ENCODE assay signal across 14 mouse cellular contexts in genomic region chr17:30116226-30116625, GRCm38 (mm10).
A peak's percentile ranks its signal among the peaks of the same experiment; 100 is the strongest.
DNase-seq lines count a peak whose midpoint lies in the region; ATAC-seq lines count a peak whose summit lies in the region.
"Had no signal": no experiment of that assay in that cellular context is flagged by ENCODE, and none has a peak within 500 bp of the region (broad histone marks: within the 10 kb centered on the region; RNA-seq: fewer than 3 reads in every experiment).

No protein-coding gene starts in this region.

- H3K27ac ChIP-seq in limb, embryonic 15.5 days, result no peak overlapping the region
- no peak overlapping the region for H3K27ac ChIP-seq in limb, embryonic 10.5 days
- H3K27ac ChIP-seq in forebrain, embryonic 15.5 days (replicated peaks), result 0 out of 2 replicates have a peak overlapping the region, but pooled peaks have one; percentile 2
- peak overlapping the region; percentile 1; the same call in 1 of the 2 replicates for H3K27ac ChIP-seq in midbrain, embryonic 14.5 days (replicated peaks; ENCODE audit: low read depth, low read length)
- no peak overlapping the region for H3K27ac ChIP-seq in kidney, embryonic 16.5 days (ENCODE audit: low read length)

- H3K4me3 ChIP-seq in limb, embryonic 15.5 days, result no peak overlapping the region
- no peak overlapping the region for H3K4me3 ChIP-seq in limb, embryonic 10.5 days
- H3K4me3 ChIP-seq in forebrain, embryonic 15.5 days, result no peak overlapping the region
- H3K4me3 ChIP-seq in midbrain, embryonic 14.5 days (replicated peaks; ENCODE audit: low read depth, low read length), result no peak overlapping the region
- no peak overlapping the region for H3K4me3 ChIP-seq in kidney, embryonic 16.5 days (ENCODE audit: low read length)

- H3K4me1 ChIP-seq in limb, embryonic 15.5 days, result 0 out of 2 replicates have a peak, but pooled peaks cover 10% of the 10 kb centered on the region
- H3K4me1 ChIP-seq in limb, embryonic 10.5 days, result peaks cover 10% of the 10 kb centered on the region
- peaks cover 19% of the 10 kb centered on the region for H3K4me1 ChIP-seq in forebrain, embryonic 15.5 days
- H3K4me1 ChIP-seq in midbrain, embryonic 14.5 days (ENCODE audit: control insufficient read depth, insufficient read depth, low read length), result peaks cover 4% of the 10 kb centered on the region; the same call in 1 of the 2 replicates
- peaks cover 14% of the 10 kb centered on the region for H3K4me1 ChIP-seq in kidney, embryonic 16.5 days (ENCODE audit: insufficient read depth, low read length)

- 77% methylated on average over 5 of the region's 5 CpGs for WGBS in limb, embryonic 15.5 days
- WGBS in limb, embryonic 10.5 days, result 85% methylated on average over 5 of the region's 5 CpGs
- WGBS in forebrain, embryonic 15.5 days, result 62% methylated on average over 5 of the region's 5 CpGs
- 74% methylated on average over 5 of the region's 5 CpGs for WGBS in midbrain, embryonic 14.5 days
- WGBS in kidney, embryonic 16.5 days, result 84% methylated on average over 5 of the region's 5 CpGs

- H3K9me3 ChIP-seq in limb, embryonic 15.5 days, result no peaks in the 10 kb centered on the region
- H3K9me3 ChIP-seq in limb, embryonic 10.5 days (replicated peaks), result no peaks in the 10 kb centered on the region
- H3K9me3 ChIP-seq in forebrain, embryonic 15.5 days, result no peaks in the 10 kb centered on the region
- no peaks in the 10 kb centered on the region for H3K9me3 ChIP-seq in midbrain, embryonic 14.5 days (ENCODE audit: control insufficient read depth, low read length)
- H3K9me3 ChIP-seq in kidney, embryonic 16.5 days (ENCODE audit: low read length), result no peaks in the 10 kb centered on the region

- no peak overlapping the region for H3K9ac ChIP-seq in limb, embryonic 15.5 days
- H3K9ac ChIP-seq in forebrain, embryonic 15.5 days (replicated peaks), result no peak overlapping the region
- H3K9ac ChIP-seq in midbrain, embryonic 14.5 days (replicated peaks; ENCODE audit: low read length), result no peak overlapping the region
- no peak overlapping the region for H3K9ac ChIP-seq in kidney, embryonic 16.5 days (replicated peaks; ENCODE audit: low read length)
- H3K9ac ChIP-seq: liver, postnatal 0 days had no signal

- H3K27me3 ChIP-seq in limb, embryonic 15.5 days, result no peaks in the 10 kb centered on the region
- no peaks in the 10 kb centered on the region for H3K27me3 ChIP-seq in limb, embryonic 10.5 days (ENCODE audit: low read depth, poor library complexity, severe bottlenecking)
- H3K27me3 ChIP-seq in forebrain, embryonic 15.5 days, result no peaks in the 10 kb centered on the region
- no peaks in the 10 kb centered on the region for H3K27me3 ChIP-seq in midbrain, embryonic 14.5 days (ENCODE audit: control insufficient read depth, insufficient read depth, low read length)
- no peaks in the 10 kb centered on the region for H3K27me3 ChIP-seq in kidney, embryonic 16.5 days (ENCODE audit: insufficient read depth, low read length)

- H3K36me3 ChIP-seq in limb, embryonic 15.5 days, result no peaks in the 10 kb centered on the region; the same call in 1 of the 2 replicates
- H3K36me3 ChIP-seq in limb, embryonic 10.5 days, result peaks cover 12% of the 10 kb centered on the region
- no peaks in the 10 kb centered on the region for H3K36me3 ChIP-seq in forebrain, embryonic 15.5 days
- H3K36me3 ChIP-seq in midbrain, embryonic 14.5 days (ENCODE audit: control insufficient read depth, insufficient read depth, low read length), result no peaks in the 10 kb centered on the region
- H3K36me3 ChIP-seq in kidney, embryonic 16.5 days (ENCODE audit: insufficient read depth, low read length), result no peaks in the 10 kb centered on the region

- no peak for DNase-seq in frontal cortex, postnatal 25 days (ENCODE audit: low spot score in 2 of 2)
- no peak for DNase-seq in limb, embryonic 10.5 days (ENCODE audit: low spot score)
- no peak for DNase-seq in midbrain, embryonic 14.5 days
- no peak for DNase-seq in cerebellum, postnatal 14 days
- DNase-seq: cerebellum, postnatal 36 days; gastrocnemius, postnatal 25 days; heart, postnatal 10 days; kidney, adult 9 months; liver, postnatal 0 days; thymus, postnatal 36 days had no signal

- H3K4me2 ChIP-seq in limb, embryonic 15.5 days, result no peak overlapping the region
- H3K4me2 ChIP-seq in forebrain, embryonic 15.5 days (replicated peaks), result no peak overlapping the region
- H3K4me2 ChIP-seq in midbrain, embryonic 14.5 days (ENCODE audit: low read length), result no peak overlapping the region
- H3K4me2 ChIP-seq in kidney, embryonic 16.5 days (replicated peaks; ENCODE audit: low read depth, low read length), result no peak overlapping the region

- ATAC-seq in frontal cortex, adult (ENCODE audit: low TSS enrichment), result peak; percentile 39
- peak; percentile 24; the same call in 1 of the 2 replicates for ATAC-seq in limb, embryonic 15.5 days (ENCODE audit: insufficient number of reproducible peaks, low FRiP score, low TSS enrichment, low read depth)
- peak; percentile 35; the same call in 1 of the 2 replicates for ATAC-seq in forebrain, embryonic 15.5 days (replicated peaks)
- no peak for ATAC-seq in midbrain, embryonic 14.5 days (ENCODE audit: low FRiP score, low TSS enrichment)
- no peak for ATAC-seq in kidney, embryonic 16.5 days (ENCODE audit: low FRiP score, low TSS enrichment)
- ATAC-seq: liver, postnatal 0 days had no signal

Comparison
In these comparisons a context has a peak if more than half of its experiments do, and no peak if none do; other contexts are left out.
1. ATAC-seq: peak in frontal cortex, adult (single experiment), limb, embryonic 15.5 days (single experiment) and forebrain, embryonic 15.5 days (single experiment); none in midbrain, embryonic 14.5 days (single experiment) and kidney, embryonic 16.5 days (single experiment).
2. H3K27ac ChIP-seq: peak in forebrain, embryonic 15.5 days (single experiment) and midbrain, embryonic 14.5 days (single experiment); none in limb, embryonic 15.5 days (single experiment), limb, embryonic 10.5 days (single experiment) and kidney, embryonic 16.5 days (single experiment).